Mouse (Mus musculus) liver, adult 2 months (tissue): Measurements from ENCODE around the gene Pard3. TPM values are rescaled to one million over a fixed set of nuclear protein-coding genes. Genes with fewer than 3 reads are reported as not detected.

ENCODE experiments used
- DNase-seq: peaks from one replicate; pipeline ENCODE4 v3.0.0-alpha.2; 2011; ENCODE audit warnings: low read depth, low spot score; ENCODE audit errors: extremely low read depth
- H3K27ac ChIP-seq: fragments of 200-500 bp; replicated peaks from 2 replicates; pipeline ENCODE4 v1.5.1; 2012; ENCODE audit warnings: low read depth, mild to moderate bottlenecking, control low read depth, inconsistent platforms, low read length; ENCODE audit not compliant: insufficient read depth
- H3K27me3 ChIP-seq: fragments of 200-500 bp; 2 replicates; pipeline ENCODE4 v1.6.1; 2012; ENCODE audit warnings: mild to moderate bottlenecking, moderate library complexity, low read length, inconsistent platforms; ENCODE audit not compliant: control insufficient read depth, insufficient read depth
- H3K36me3 ChIP-seq: fragments of 200-500 bp; 2 replicates; pipeline ENCODE4 v1.6.1; 2012; ENCODE audit warnings: low read length, inconsistent platforms; ENCODE audit not compliant: control insufficient read depth, insufficient read depth
- H3K4me1 ChIP-seq: fragments of 200-500 bp; 2 replicates; pipeline ENCODE4 v1.6.1; 2011; ENCODE audit warnings: low read length; ENCODE audit not compliant: control insufficient read depth, insufficient read depth
- H3K4me3 ChIP-seq: fragments of 200-500 bp; 2 replicates; pipeline ENCODE4 v1.5.1; 2011; ENCODE audit warnings: low read depth, mild to moderate bottlenecking, control low read depth, low read length, moderate library complexity; ENCODE audit not compliant: insufficient read depth
- H3K79me2 ChIP-seq: fragments of 200-500 bp; 2 replicates; pipeline ENCODE4 v1.6.1; 2012; ENCODE audit warnings: inconsistent platforms, mild to moderate bottlenecking, low read length, moderate library complexity; ENCODE audit not compliant: control insufficient read depth, insufficient read depth
- H3K9ac ChIP-seq: fragments of 200-500 bp; 2 replicates; pipeline ENCODE4 v1.6.1; 2012; ENCODE audit warnings: low read depth, mild to moderate bottlenecking, control low read depth, inconsistent platforms, low read length
- CTCF ChIP-seq: fragments of 200-500 bp; IDR thresholded peaks from 2 replicates; pipeline ENCODE4 v1.5.1; 2011; ENCODE audit warnings: low read depth, low read length, control low read depth
- POLR2A ChIP-seq: fragments of 200-500 bp; IDR thresholded peaks from 2 replicates; pipeline ENCODE4 v1.6.1; 2011; ENCODE audit warnings: low read length, control low read depth; ENCODE audit not compliant: insufficient read depth; ENCODE audit errors: extremely low read depth
- WGBS: fragments of 180-500 bp; shearing (Covaris S2); methylation state at CpG from one replicate; pipeline ENCODE4 v1.1.7; 2018; 5-methylcytosine and 5-hydroxymethylcytosine counted together
- polyA plus RNA-seq: library from polyadenylated mRNA; depleted of rRNA; stranded (reverse); fragments of >200 nt; gene quantifications from 2 replicates; pipeline ENCODE4 v1.2.3, GENCODE M21; 2012
- total RNA-seq: library from RNA; depleted of rRNA; stranded (reverse); fragments of >200 nt; gene quantifications from 2 replicates; pipeline ENCODE4 v1.2.3, GENCODE M21; 2014

Pard3 gene
- total and polyA plus RNA-seq, 2 experiments = 47.4 to 61.4 TPM

- no peak overlapping the region for H3K9ac ChIP-seq
- H3K27me3 ChIP-seq = no peaks in the 10 kb centered on the region
- DNase-seq = no peak
- H3K36me3 ChIP-seq = no peaks in the 10 kb centered on the region
- H3K79me2 ChIP-seq = peaks cover 4% of the 10 kb centered on the region; the same call in 1 of the 2 replicates
- H3K27ac ChIP-seq = no peak overlapping the region
- no peaks in the 10 kb centered on the region for H3K4me1 ChIP-seq
- 82% methylated on average over 1 of the region's 1 CpGs for WGBS
- H3K4me3 ChIP-seq = no peak overlapping the region
- TF ChIP-seq POLR2A (no peak), CTCF (no peak)
Measured at GRCm38 (mm10) chr8:127501756-127502155, 438.1 kb downstream of the Pard3 start.

GRCm38 (mm10) chr8:127505286-127505685 is 441.6 kb downstream of the Pard3 start:
- H3K79me2 ChIP-seq = peaks cover 4% of the 10 kb centered on the region; the same call in 1 of the 2 replicates
- no peaks in the 10 kb centered on the region for H3K36me3 ChIP-seq
- no peaks in the 10 kb centered on the region for H3K4me1 ChIP-seq
- no peak for DNase-seq
- no peak overlapping the region for H3K9ac ChIP-seq
- no peak for TF ChIP-seq CTCF
- TF ChIP-seq POLR2A = no peak
- H3K27me3 ChIP-seq = no peaks in the 10 kb centered on the region
- no peak overlapping the region for H3K27ac ChIP-seq
- 79% methylated on average over 1 of the region's 1 CpGs for WGBS
- no peak overlapping the region for H3K4me3 ChIP-seq

DNA sequence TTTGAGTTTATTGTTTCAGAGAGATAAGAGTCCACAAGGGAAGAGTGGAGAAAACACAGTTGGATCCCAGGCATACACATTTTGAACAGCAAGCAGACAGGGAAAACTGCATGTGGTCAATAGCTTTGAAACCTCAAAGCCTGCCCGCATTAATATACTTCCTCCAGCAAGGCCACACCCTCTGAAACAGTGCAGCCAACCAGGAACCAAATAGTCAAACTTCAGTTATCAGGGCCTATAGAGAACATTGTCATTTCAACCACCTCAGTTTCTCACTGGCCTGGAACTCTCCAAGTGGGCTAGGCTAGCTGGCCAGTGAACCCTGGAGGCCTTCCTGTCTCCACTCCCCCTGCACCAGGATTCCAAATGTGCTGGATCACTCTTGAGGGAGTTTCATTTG is 442.6 kb downstream of the Pard3 start:
- no peak overlapping the region for H3K4me3 ChIP-seq
- no peak for DNase-seq
- H3K79me2 ChIP-seq = peaks cover 1% of the 10 kb centered on the region; the same call in 1 of the 2 replicates
- TF ChIP-seq POLR2A (no peak), CTCF (no peak)
- H3K4me1 ChIP-seq = no peaks in the 10 kb centered on the region
- H3K36me3 ChIP-seq = no peaks in the 10 kb centered on the region
- H3K9ac ChIP-seq = no peak overlapping the region
- H3K27me3 ChIP-seq = no peaks in the 10 kb centered on the region
- H3K27ac ChIP-seq = no peak overlapping the region
- 97% methylated on average over 1 of the region's 1 CpGs for WGBS

DNA sequence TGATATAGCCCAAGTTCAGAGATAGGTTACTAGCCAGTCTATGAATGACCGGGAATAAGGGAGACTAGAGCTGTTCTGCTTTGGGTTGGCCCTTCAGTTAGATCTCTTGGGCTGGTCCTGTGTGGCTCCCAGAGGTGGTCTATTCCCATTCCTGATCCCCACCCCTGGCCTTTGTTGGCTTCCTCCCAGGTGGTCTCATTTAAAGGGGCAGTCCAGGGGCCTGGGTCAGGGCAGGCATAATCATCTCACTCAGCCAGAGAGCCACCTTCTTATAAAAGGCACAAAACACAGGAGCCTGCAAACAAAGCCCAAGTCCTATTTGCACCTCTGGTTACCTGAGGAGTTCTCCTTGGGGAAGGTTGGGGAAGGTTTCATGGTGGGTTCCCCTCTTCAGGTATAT is 447.6 kb downstream of the Pard3 start:
- Histone ChIP-seq H3K27me3 (no peaks in the 10 kb centered on the region), H3K4me1 (peaks cover 8% of the 10 kb centered on the region), H3K4me3 (no peak overlapping the region), H3K79me2 (no peaks in the 10 kb centered on the region), H3K9ac (no peak overlapping the region), H3K36me3 (no peaks in the 10 kb centered on the region), H3K27ac (no peak overlapping the region)
- TF ChIP-seq POLR2A = no peak
- WGBS = 93% methylated on average over 1 of the region's 1 CpGs
- no peak for DNase-seq

- no peak overlapping the region for H3K27ac ChIP-seq
- no peak for DNase-seq
Measured at GRCm38 (mm10) chr8:127512001-127512573, 448.4 kb downstream of the Pard3 start.

GRCm38 (mm10) chr8:127512580-127512979 is 448.9 kb downstream of the Pard3 start:
- TF ChIP-seq POLR2A (no peak), CTCF (no peak)
- Histone ChIP-seq H3K27ac (no peak overlapping the region), H3K9ac (no peak overlapping the region), H3K4me1 (peaks cover 8% of the 10 kb centered on the region), H3K4me3 (no peak overlapping the region), H3K36me3 (no peaks in the 10 kb centered on the region), H3K79me2 (no peaks in the 10 kb centered on the region), H3K27me3 (no peaks in the 10 kb centered on the region)
- WGBS = 76% methylated on average over 4 of the region's 4 CpGs
- no peak for DNase-seq

More at GRCm38 (mm10) chr8:127512001-127512573, 448.4 kb downstream of the Pard3 start:
- no peaks in the 10 kb centered on the region for H3K27me3 ChIP-seq
- H3K9ac ChIP-seq = no peak overlapping the region
- TF ChIP-seq CTCF = no peak
- TF ChIP-seq POLR2A = no peak
- peaks cover 8% of the 10 kb centered on the region for H3K4me1 ChIP-seq
- WGBS = 36% methylated on average over 1 of the region's 1 CpGs
- no peaks in the 10 kb centered on the region for H3K36me3 ChIP-seq
- no peaks in the 10 kb centered on the region for H3K79me2 ChIP-seq
- H3K4me3 ChIP-seq = no peak overlapping the region
